15 mouse cellular contexts compared by ENCODE assay signal in genomic region chr4:38995161-38995560, GRCm38 (mm10).
"Had no signal": no experiment of that assay in that cellular context is flagged by ENCODE, and none has a peak within 500 bp of the region (broad histone marks: within the 10 kb centered on the region; RNA-seq: fewer than 3 reads in every experiment).

No protein-coding gene starts in this region.

- H3K27ac ChIP-seq: liver, embryonic 13.5 days; macrophage; midbrain, embryonic 12.5 days; stomach, postnatal 0 days had no signal

- H3K27me3 ChIP-seq: liver, embryonic 13.5 days; midbrain, embryonic 12.5 days had no signal

- H3K9ac ChIP-seq: liver, embryonic 13.5 days; lung, embryonic 14.5 days; midbrain, embryonic 12.5 days had no signal

- H3K4me3 ChIP-seq: liver, embryonic 13.5 days; midbrain, embryonic 12.5 days had no signal

- H3K4me1 ChIP-seq: liver, embryonic 13.5 days; midbrain, embryonic 12.5 days had no signal

- DNase-seq: kidney, adult 9 months; kidney, postnatal 14 days; kidney, postnatal 4 days; liver, embryonic 13.5 days; lung, embryonic 14.5 days; right cerebral cortex, postnatal 14 days; right cerebral cortex, postnatal 4 days; thymus, adult 2 months; thymus, postnatal 14 days; thymus, postnatal 4 days had no signal

- H3K36me3 ChIP-seq: liver, embryonic 13.5 days; midbrain, embryonic 12.5 days had no signal

- H3K9me3 ChIP-seq: liver, embryonic 13.5 days; midbrain, embryonic 12.5 days had no signal

- ATAC-seq: lung, postnatal 0 days; midbrain, embryonic 16.5 days had no signal

- H3K4me2 ChIP-seq: liver, embryonic 13.5 days; lung, embryonic 14.5 days; midbrain, embryonic 12.5 days had no signal
